Mouse (Mus musculus) right cerebral cortex, adult 2 months (tissue): ENCODE data around the gene Lhx1.

ENCODE experiments used
- DNase-seq, 2 experiments: peaks; one replicate each; pipeline ENCODE4 v3.0.0; 2021 to 2022; ENCODE audit warnings: low spot score in 2 of 2

The Lhx1 gene

GRCm38 (mm10) chr11:84481661-84482060 is 43.7 kb downstream of the Lhx1 start:
- DNase-seq: no peak

- DNase-seq: no peak
These were observed 44.9 kb downstream of the Lhx1 start for GRCm38 (mm10) chr11:84480451-84480850.

GRCm38 (mm10) chr11:84476641-84477040 is 48.7 kb downstream of the Lhx1 start:
- no peak for DNase-seq

GRCm38 (mm10) chr11:84475991-84476390 is 49.3 kb downstream of the Lhx1 start:
- no peak for DNase-seq

GRCm38 (mm10) chr11:84473093-84473667 is 52.2 kb downstream of the Lhx1 start:
- DNase-seq: no peak
